Mouse (Mus musculus) erythroblast, embryonic 14.5 days (primary cell): Measurements from ENCODE around the gene Il17d.

ENCODE experiments used
- GATA1 ChIP-seq: IDR thresholded peaks from 2 replicates; pipeline ENCODE4 v1.6.1; 2012; ENCODE audit warnings: low read length, inconsistent platforms, mixed read lengths
- TAL1 ChIP-seq: IDR thresholded peaks from 3 replicates; pipeline ENCODE4 v1.6.1; 2012; ENCODE audit warnings: low read length, inconsistent platforms, mixed read lengths

DNA sequence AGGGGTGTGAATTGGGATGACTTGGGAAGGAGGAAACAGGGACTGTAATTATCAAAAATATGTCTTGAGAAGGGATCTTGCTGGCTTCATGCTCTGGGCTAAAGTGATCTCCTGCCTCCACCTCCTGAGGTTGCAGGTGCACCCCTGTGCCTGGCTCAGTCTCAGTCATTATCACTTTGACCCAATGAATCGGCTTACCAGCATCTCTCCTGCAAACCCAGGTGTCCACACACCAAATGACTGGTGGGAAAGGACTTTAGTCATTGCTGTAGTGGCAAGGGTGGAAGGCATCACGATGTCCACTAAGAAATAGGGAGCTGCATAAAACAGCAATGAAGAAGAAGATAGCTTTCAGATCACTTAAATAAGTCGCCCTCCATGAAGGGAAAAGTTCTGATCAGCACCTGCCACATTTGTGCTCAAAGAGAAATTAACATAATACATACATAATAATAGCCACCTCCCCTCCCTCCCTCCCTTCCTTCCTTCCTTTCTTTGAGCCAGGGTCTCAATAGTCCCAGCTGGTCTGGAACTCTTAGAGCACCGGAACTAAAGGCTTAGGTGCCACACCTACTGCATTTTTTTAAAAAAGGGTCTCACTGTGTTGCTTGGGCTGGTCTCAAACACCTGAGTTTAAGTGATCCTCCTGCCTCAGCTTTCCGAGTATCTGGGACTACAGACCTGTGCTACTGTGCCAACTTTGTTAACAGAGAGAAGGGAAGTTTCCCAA lies 5.4 kb downstream of the Il17d start:
- no peak for TF ChIP-seq TAL1
- TF ChIP-seq GATA1 = no peak
